Mouse (Mus musculus): ENCODE results near the gene Hdac8. TPM values are rescaled to one million over a fixed set of nuclear protein-coding genes. Genes with fewer than 3 reads are reported as not detected.

Hdac8 gene
- polyA plus RNA-seq (2021; fragmentation: Nextera tagmentation) = 5.8 and 6.0 TPM in 2 replicates
- long read RNA-seq, experiment 1, transcript Hdac8-201 (11 exons, 1,936 nt) = major isoform, 18 of 28 reads
- long read RNA-seq, experiment 1, partial matches to known transcripts = 1 of 28 reads
- long read RNA-seq, experiment 1, other reads (novel, unspliced or antisense) = 9 of 28 reads
- long read RNA-seq, experiment 2, partial matches to known transcripts = 0 of 5 reads
- long read RNA-seq, experiment 2, other reads (novel, unspliced or antisense) = 2 of 5 reads

GRCm38 (mm10) chrX:102504644-102505481, at the start of gene Hdac8:
Gene Hdac8 (minus strand): TSS chrX:102505359.

GRCm38 (mm10) chrX:102251937-102252860, 253.0 kb downstream of the Hdac8 start, which contains the start of gene Cited1:
Gene Cited1 (minus strand): TSS chrX:102252181.

Other genes starting within 250 kb of the Hdac8 start
- 1.5 and 3.1 TPM in 2 replicates for gene Phka1, start 138.9 kb upstream of the Hdac8 start, polyA plus RNA-seq (2021; fragmentation: Nextera tagmentation)
- gene Gm3880, start 181.6 kb upstream of the Hdac8 start, polyA plus RNA-seq (2021; fragmentation: Nextera tagmentation) = not detected in 2 replicates
- not detected in 2 replicates for gene Gm9112, start 202.3 kb upstream of the Hdac8 start, polyA plus RNA-seq (2021; fragmentation: Nextera tagmentation)
- gene Dmrtc1b, start 202.5 kb upstream of the Hdac8 start, polyA plus RNA-seq (2021; fragmentation: Nextera tagmentation) = not detected in 2 replicates

All from left cerebral cortex, adult 6 months (tissue).